17 mouse cellular contexts compared by ENCODE assay signal in the genomic region with DNA sequence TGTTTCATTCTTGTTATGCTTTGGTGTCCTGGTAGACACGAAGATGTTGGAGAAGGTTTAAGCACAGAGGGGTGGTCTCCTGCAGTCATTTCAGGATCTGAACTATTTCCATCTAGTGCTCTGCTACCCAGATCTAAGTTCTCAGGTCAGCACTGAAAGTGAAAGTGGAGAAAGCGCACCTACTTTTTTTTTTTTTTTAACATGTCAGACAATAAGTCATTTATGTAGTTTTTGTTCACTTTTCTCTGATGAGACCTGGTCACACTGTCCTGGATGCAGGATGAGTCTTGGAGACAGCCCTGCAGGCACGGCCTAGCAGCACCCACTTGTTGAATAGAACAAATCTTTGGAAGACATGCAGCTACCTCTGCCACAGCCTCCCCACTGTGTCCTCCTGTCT.
A peak's percentile ranks its signal among the peaks of the same experiment; 100 is the strongest.
DNase-seq lines count a peak whose midpoint lies in the region; ATAC-seq lines count a peak whose summit lies in the region.
"Had no signal": no experiment of that assay in that cellular context is flagged by ENCODE, and none has a peak within 500 bp of the region (broad histone marks: within the 10 kb centered on the region; RNA-seq: fewer than 3 reads in every experiment).

No protein-coding gene starts in this region.

- intact Hi-C loops in left cerebral cortex, postnatal 25 days (cut with DNase I): no loop called here

- peak; percentile 72 for ATAC-seq in CD4-positive, CD25-positive, alpha-beta regulatory T cell, adult 4 months
- peak; percentile 42 to 65; a peak in 3 of 4 replicates for ATAC-seq in hematopoietic stem cell, adult 5-6 weeks (replicated peaks in 1 of 2; ENCODE audit: insufficient read depth in 1 of 2, low FRiP score in 2 of 2, low TSS enrichment in 1 of 2, low read depth in 1 of 2, poor library complexity in 2 of 2, severe bottlenecking in 2 of 2)
- ATAC-seq: forebrain, embryonic 15.5 days; Patski had no signal

- peak; percentile 53 for DNase-seq in A20 (ENCODE audit: low read depth, low spot score)
- DNase-seq in naive thymus-derived CD4-positive, alpha-beta T cell, adult 2 months (ENCODE audit: low read depth): peak; percentile 38
- DNase-seq in thymus, postnatal 14 days: no peak
- DNase-seq in neural tube, embryonic 10.5 days (ENCODE audit: extremely low spot score, low spot score): no peak
- no peak for DNase-seq in left cerebral cortex, postnatal 25 days (ENCODE audit: low spot score in 2 of 2)
- DNase-seq: adrenal gland, adult 2 months; adrenal gland, postnatal 25 days; cerebellum, adult 18-20 months; cerebellum, postnatal 10 days; embryo, embryonic 11 days; gastrocnemius, postnatal 36 days; heart, adult 11 months; heart, postnatal 36 days had no signal

Comparison
In these comparisons a context has a peak if more than half of its experiments do, and no peak if none do; other contexts are left out.
1. DNase-seq: peak in A20 (single experiment) and naive thymus-derived CD4-positive, alpha-beta T cell, adult 2 months (single experiment); none in thymus, postnatal 14 days (single experiment), neural tube, embryonic 10.5 days (single experiment) and left cerebral cortex, postnatal 25 days (0 of 2).